Mouse (Mus musculus) MEL (cell line): Measurements from ENCODE around the gene Serhl.

Source experiments
- EP300 ChIP-seq, 2 experiments: IDR thresholded peaks; 2 replicates each; pipeline ENCODE4 v1.6.1; 2011; ENCODE audit warnings: improper control_type of control experiment in 2 of 2, low read length in 2 of 2, low read depth in 1 of 2, mild to moderate bottlenecking in 1 of 2
- GATA1 ChIP-seq: IDR thresholded peaks from 2 replicates; pipeline ENCODE4 v1.6.1; 2011; ENCODE audit warnings: low read depth, low read length, improper control_type of control experiment
- HCFC1 ChIP-seq: IDR thresholded peaks from 2 replicates; pipeline ENCODE4 v1.6.1; 2012; ENCODE audit warnings: low read depth, mild to moderate bottlenecking, inconsistent platforms, low read length, improper control_type of control experiment, moderate library complexity
- POLR2A ChIP-seq, 2 experiments: IDR thresholded peaks; 2 replicates each; pipeline ENCODE4 v1.6.1; 2011 to 2012; ENCODE audit warnings: low read length in 2 of 2, mild to moderate bottlenecking in 2 of 2, control low read depth in 1 of 2, improper control_type of control experiment in 1 of 2, low read depth in 1 of 2, moderate library complexity in 1 of 2; ENCODE audit not compliant: control insufficient read depth in 1 of 2, insufficient read depth in 1 of 2, poor library complexity in 1 of 2
- TAL1 ChIP-seq: IDR thresholded peaks from 2 replicates; pipeline ENCODE4 v1.6.1; 2012; ENCODE audit warnings: mild to moderate bottlenecking, inconsistent platforms, low read length, moderate library complexity, mixed read lengths

DNA sequence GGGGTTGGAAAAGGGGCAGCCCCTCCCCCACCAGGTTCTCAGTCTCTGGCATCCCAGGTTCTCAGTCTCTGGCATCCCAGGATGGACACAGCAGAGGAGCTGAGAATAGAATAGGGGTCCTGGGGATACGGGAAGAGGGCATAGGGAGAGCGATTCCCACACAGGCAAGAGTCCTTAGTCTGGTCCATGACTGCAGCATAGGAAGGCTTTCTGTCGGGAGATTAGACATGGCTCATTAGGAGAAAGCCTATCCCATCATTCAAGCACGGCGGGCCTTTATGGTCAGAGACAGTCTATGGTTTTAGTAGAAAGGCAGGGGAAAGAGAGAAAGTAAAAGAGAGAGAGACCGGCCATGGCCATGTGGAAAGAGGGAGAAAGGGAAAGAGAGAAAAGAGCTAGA lies 18.5 kb downstream of the Serhl start:
- TF ChIP-seq HCFC1 (no peak), TAL1 (no peak), POLR2A (IDR thresholded peaks at IDR 0.05; ENCODE audit: control insufficient read depth in 1 of 2, insufficient read depth in 1 of 2, low read depth in 1 of 2, low read length in 2 of 2, poor library complexity in 1 of 2) (no peak), EP300 (IDR thresholded peaks at IDR 0.05; ENCODE audit: low read depth in 1 of 2, low read length in 2 of 2) (no peak), GATA1 (no peak)
